Mouse (Mus musculus) testis, adult 10 weeks (tissue): ENCODE results near the gene Rhox3c. TPM values are rescaled to one million over a fixed set of nuclear protein-coding genes. Genes with fewer than 3 reads are reported as not detected.

ENCODE experiments used
- polyA plus RNA-seq: library from polyadenylated mRNA; stranded (reverse); fragments of 350-450 nt; fragmentation: Illumina TruSeq; extraction: RNeasy Lipid Tissue Mini Kit (QIAGEN cat#74804); gene quantifications from one replicate; pipeline ENCODE4 v1.2.3, GENCODE M21; 2014; ENCODE audit warnings: low read depth, low replicate concordance

Rhox3c gene
- 0.91 TPM for polyA plus RNA-seq

GRCm38 (mm10) chrX:37458285-37458684 lies at the start of gene Rhox3c:
Rhox3c (plus strand) TSS chrX:37458585.

GRCm38 (mm10) chrX:37411767-37412166 lies 46.6 kb upstream of the Rhox3c start, which contains the start of gene Rhox2b:
Rhox2b (plus strand) TSS chrX:37412067.

GRCm38 (mm10) chrX:37432194-37432593 lies 26.2 kb upstream of the Rhox3c start, which contains the start of gene Rhox4b:
Rhox4b (plus strand) TSS chrX:37432494.

GRCm38 (mm10) chrX:37453380-37453779 lies 5.0 kb upstream of the Rhox3c start, which contains the start of gene Rhox2c:
Rhox2c (plus strand) TSS chrX:37453680.

GRCm38 (mm10) chrX:37480037-37480436 lies 21.7 kb downstream of the Rhox3c start, which contains the start of gene Rhox4c:
Rhox4c (plus strand) TSS chrX:37480337.

GRCm38 (mm10) chrX:37514059-37514458 lies 55.7 kb downstream of the Rhox3c start, which contains the start of gene Rhox4d:
Rhox4d (plus strand) TSS chrX:37514359.

Other genes with a start within 250 kb of the Rhox3c start
- 14.8 TPM for gene Gm9, start 247.5 kb upstream of the Rhox3c start, polyA plus RNA-seq
- not detected for gene Rhox1, start 236.3 kb upstream of the Rhox3c start, polyA plus RNA-seq
- 0.46 TPM for gene Rhox2a, start 213.6 kb upstream of the Rhox3c start, polyA plus RNA-seq
- 0.25 TPM for gene Rhox3a, start 208.7 kb upstream of the Rhox3c start, polyA plus RNA-seq
- gene Rhox4a, start 193.2 kb upstream of the Rhox3c start, polyA plus RNA-seq: not detected
- gene Rhox3a2, start 78.6 kb upstream of the Rhox3c start, polyA plus RNA-seq: 2.3 TPM
- not detected for gene Rhox4a2, start 67.7 kb upstream of the Rhox3c start, polyA plus RNA-seq
- not detected for gene Rhox2b, start 46.5 kb upstream of the Rhox3c start, polyA plus RNA-seq
- gene Rhox4b, start 26.1 kb upstream of the Rhox3c start, polyA plus RNA-seq: not detected
- not detected for gene Rhox2c, start 4.9 kb upstream of the Rhox3c start, polyA plus RNA-seq
- gene Rhox4c, start 21.8 kb downstream of the Rhox3c start, polyA plus RNA-seq: not detected
- not detected for gene Rhox2d, start 34.8 kb downstream of the Rhox3c start, polyA plus RNA-seq
- not detected for gene Rhox4d, start 55.8 kb downstream of the Rhox3c start, polyA plus RNA-seq
- gene Rhox2e, start 71.9 kb downstream of the Rhox3c start, polyA plus RNA-seq: 0.59 TPM
- gene Rhox3e, start 83.4 kb downstream of the Rhox3c start, polyA plus RNA-seq: 0.24 TPM
- gene Rhox4e, start 98.8 kb downstream of the Rhox3c start, polyA plus RNA-seq: 0.31 TPM
- gene Rhox2f, start 112.8 kb downstream of the Rhox3c start, polyA plus RNA-seq: not detected
- gene Rhox3f, start 122.4 kb downstream of the Rhox3c start, polyA plus RNA-seq: 1.3 TPM
- gene Rhox4f, start 149.1 kb downstream of the Rhox3c start, polyA plus RNA-seq: not detected
- not detected for gene Rhox3g, start 170.0 kb downstream of the Rhox3c start, polyA plus RNA-seq
- not detected for gene Rhox2g, start 184.9 kb downstream of the Rhox3c start, polyA plus RNA-seq
- gene Rhox4g, start 192.7 kb downstream of the Rhox3c start, polyA plus RNA-seq: not detected
- 0.70 TPM for gene Rhox3h, start 210.2 kb downstream of the Rhox3c start, polyA plus RNA-seq
- gene Rhox2h, start 214.7 kb downstream of the Rhox3c start, polyA plus RNA-seq: not detected